Mouse (Mus musculus) midbrain, postnatal 0 days (tissue): ENCODE measurements around the gene Cisd2. TPM values are rescaled to one million over a fixed set of nuclear protein-coding genes. Genes with fewer than 3 reads are reported as not detected.

Experiments
- ATAC-seq: fragments of 200-750 bp; cut with Nextera tagmentation; 2 replicates; pipeline ENCODE4 v1.8.0; 2017; ENCODE audit warnings: moderate number of reproducible peaks, mild to moderate bottlenecking, moderate TSS enrichment, moderate library complexity; ENCODE audit not compliant: low FRiP score
- DNase-seq: peaks from one replicate; pipeline ENCODE4 v3.0.0-alpha.2; 2015; ENCODE audit warnings: low spot score
- H3K27ac ChIP-seq: fragments of 300-500 bp; sonication (generic); 2 replicates; pipeline ENCODE4 v1.5.1; 2014; ENCODE audit warnings: low read depth, mild to moderate bottlenecking, low read length, mixed read lengths
- H3K27me3 ChIP-seq: fragments of 300-500 bp; sonication (generic); 2 replicates; pipeline ENCODE4 v1.6.1; 2014; ENCODE audit warnings: low read length, control low read depth, mixed read lengths; ENCODE audit not compliant: insufficient read depth
- H3K36me3 ChIP-seq: fragments of 300-500 bp; sonication (generic); 2 replicates; pipeline ENCODE4 v1.6.1; 2014; ENCODE audit warnings: low read length, control low read depth, mixed read lengths; ENCODE audit not compliant: insufficient read depth
- H3K4me1 ChIP-seq: fragments of 300-500 bp; sonication (generic); 2 replicates; pipeline ENCODE4 v1.6.1; 2014; ENCODE audit warnings: mild to moderate bottlenecking, control low read depth, antibody characterized with exemption, low read length, mixed read lengths; ENCODE audit not compliant: insufficient read depth
- H3K4me2 ChIP-seq: fragments of 300-500 bp; sonication (generic); 2 replicates; pipeline ENCODE4 v1.6.1; 2014; ENCODE audit warnings: low read depth, mild to moderate bottlenecking, low read length, mixed read lengths; ENCODE audit not compliant: poor library complexity, severe bottlenecking
- H3K4me3 ChIP-seq: fragments of 300-500 bp; sonication (generic); 2 replicates; pipeline ENCODE4 v1.5.1; 2014; ENCODE audit warnings: low read depth, mild to moderate bottlenecking, low read length, moderate library complexity
- H3K9ac ChIP-seq: fragments of 300-500 bp; sonication (generic); replicated peaks from 2 replicates; pipeline ENCODE4 v1.6.1; 2014; ENCODE audit warnings: mild to moderate bottlenecking, low read length, moderate library complexity, mixed read lengths; ENCODE audit not compliant: poor library complexity, severe bottlenecking
- H3K9me3 ChIP-seq: fragments of 300-500 bp; sonication (generic); 2 replicates; pipeline ENCODE4 v1.6.1; 2016; ENCODE audit warnings: low read length, control low read depth
- CTCF ChIP-seq: IDR thresholded peaks from 2 replicates; pipeline ENCODE4 v1.5.1; 2016; ENCODE audit warnings: antibody characterized with exemption, mild to moderate bottlenecking
- WGBS: fragments of 180-500 bp; shearing (Covaris S2); extraction: QIAGEN DNeasy Blood & Tissue Kit; methylation state at CpG from one replicate; pipeline ENCODE4 v1.1.7; 2014; 5-methylcytosine and 5-hydroxymethylcytosine counted together
- polyA plus RNA-seq: library from polyadenylated mRNA; unstranded; fragments of >200 nt; fragmentation: Nextera tagmentation; extraction: Ambion mirVana; gene quantifications from 2 replicates; pipeline ENCODE4 v1.2.1, GENCODE M21; 2015
- total RNA-seq: library from RNA; depleted of rRNA; stranded (reverse); fragments of >200 nt; gene quantifications from 2 replicates; pipeline ENCODE4 v1.2.3, GENCODE M21; 2014

The Cisd2 gene
- total and polyA plus RNA-seq, 2 experiments from 2014 or later = 26.8 to 43.7 TPM

DNA sequence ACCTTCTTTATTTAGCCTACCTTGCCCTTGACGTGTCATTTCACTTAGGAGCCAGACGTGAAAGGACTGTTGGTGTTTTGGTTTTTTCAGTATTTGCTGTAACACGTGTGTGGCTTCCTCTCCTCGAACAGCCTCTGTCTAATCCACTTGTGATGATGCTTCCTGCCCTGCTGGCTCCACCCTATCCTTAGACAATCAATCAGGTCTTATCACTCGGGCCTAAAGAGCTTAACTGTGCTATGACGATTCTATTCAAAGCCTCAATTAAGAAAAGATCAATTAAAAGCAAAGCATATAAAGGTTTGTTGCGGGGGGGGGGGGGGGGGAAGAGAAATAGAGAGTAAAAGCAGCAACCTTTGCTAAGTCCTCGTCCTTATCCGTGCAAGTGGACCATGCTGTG, 16.4 kb downstream of the Cisd2 start:
- no peak overlapping the region for H3K27ac ChIP-seq
- WGBS = 83% methylated on average over 9 of the region's 9 CpGs
- TF ChIP-seq CTCF = no peak
- H3K4me1 ChIP-seq = no peaks in the 10 kb centered on the region
- H3K9ac ChIP-seq = no peak overlapping the region
- H3K4me3 ChIP-seq = no peak overlapping the region
- H3K36me3 ChIP-seq = peaks cover 9% of the 10 kb centered on the region; the same call in 1 of the 2 replicates
- H3K9me3 ChIP-seq = no peaks in the 10 kb centered on the region
- DNase-seq = no peak
- no peak for ATAC-seq
- H3K4me2 ChIP-seq = no peak overlapping the region
- no peaks in the 10 kb centered on the region for H3K27me3 ChIP-seq

DNA sequence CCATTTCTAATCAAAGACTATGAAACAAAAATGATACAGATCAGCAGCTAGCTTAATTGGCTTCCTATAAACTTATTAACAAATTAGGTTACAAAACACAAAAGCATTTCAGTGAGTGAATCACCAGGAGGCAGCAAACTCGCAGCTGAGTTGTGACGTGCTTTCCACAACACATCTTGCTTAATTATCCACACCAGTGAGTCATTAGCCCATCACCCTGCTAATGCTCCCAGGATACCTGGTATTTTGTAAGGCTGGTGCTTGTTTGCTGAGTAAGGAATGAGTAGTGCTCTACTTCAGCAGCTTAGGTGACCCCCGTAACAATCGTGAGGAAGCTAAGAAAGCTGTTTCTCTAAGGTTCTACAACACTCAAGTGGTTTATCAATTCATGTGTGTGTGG, 19.1 kb downstream of the Cisd2 start:
- no peak overlapping the region for H3K4me2 ChIP-seq
- DNase-seq = peak; percentile 11
- 72% methylated on average over 4 of the region's 4 CpGs for WGBS

DNA sequence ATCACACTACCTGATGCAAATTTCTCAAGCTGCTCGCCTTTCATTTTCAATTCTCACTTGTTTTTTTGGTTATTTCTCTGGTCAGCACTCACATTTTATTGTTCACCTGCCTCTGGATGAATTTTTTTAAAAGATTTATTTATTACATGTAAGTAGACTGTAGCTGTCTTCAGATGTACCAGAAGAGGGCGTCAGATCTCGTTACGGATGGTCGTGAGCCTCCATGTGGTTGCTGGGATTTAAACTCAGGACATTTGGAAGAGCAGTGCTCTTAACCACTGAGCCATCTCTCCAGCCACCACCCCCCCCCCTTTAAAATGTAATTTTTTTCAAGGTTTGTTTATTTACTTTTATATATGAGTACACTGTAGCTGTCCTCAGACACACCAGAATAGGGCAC, 19.9 kb downstream of the Cisd2 start:
- Histone ChIP-seq H3K4me3 (no peak overlapping the region), H3K4me2 (no peak overlapping the region), H3K9ac (no peak overlapping the region), H3K27ac (no peak overlapping the region), H3K36me3 (peaks cover 7% of the 10 kb centered on the region; the same call in 1 of the 2 replicates), H3K9me3 (no peaks in the 10 kb centered on the region), H3K27me3 (no peaks in the 10 kb centered on the region), H3K4me1 (no peaks in the 10 kb centered on the region)
- TF ChIP-seq CTCF = peak; percentile 48
- DNase-seq = no peak
- WGBS = 77% methylated on average over 5 of the region's 5 CpGs
- ATAC-seq = no peak

More for the DNA sequence above, 19.1 kb downstream of the Cisd2 start:
- Histone ChIP-seq H3K27ac (no peak overlapping the region), H3K9me3 (no peaks in the 10 kb centered on the region), H3K4me1 (no peaks in the 10 kb centered on the region), H3K4me3 (no peak overlapping the region), H3K36me3 (peaks cover 9% of the 10 kb centered on the region; the same call in 1 of the 2 replicates), H3K27me3 (no peaks in the 10 kb centered on the region), H3K9ac (no peak overlapping the region)
- TF ChIP-seq CTCF = no peak
- no peak for ATAC-seq

DNA sequence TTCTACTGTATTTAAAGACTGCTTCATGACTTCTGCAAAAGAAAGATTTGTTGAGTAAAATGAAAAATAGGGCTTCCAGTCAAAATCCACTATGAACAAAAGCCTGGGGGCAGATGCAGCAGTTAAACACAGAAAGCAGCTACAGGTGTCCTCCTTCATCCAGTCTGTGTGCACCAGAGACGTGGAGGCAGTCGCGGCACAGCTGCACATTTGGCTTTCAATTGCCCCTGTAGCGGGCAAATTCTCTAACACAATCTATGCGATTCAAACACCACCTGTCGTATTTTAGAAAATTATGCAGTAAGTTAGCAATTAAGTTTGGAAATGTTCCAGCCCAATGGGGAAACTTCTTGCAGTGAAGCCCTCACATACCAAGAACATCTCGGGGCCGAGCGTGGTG, 20.5 kb downstream of the Cisd2 start:
- no peak for TF ChIP-seq CTCF
- H3K27ac ChIP-seq = no peak overlapping the region
- peaks cover 7% of the 10 kb centered on the region; the same call in 1 of the 2 replicates for H3K36me3 ChIP-seq
- DNase-seq (no peak), ATAC-seq (no peak)
- H3K4me3 ChIP-seq = no peak overlapping the region
- 83% methylated on average over 9 of the region's 9 CpGs for WGBS
- H3K4me1 ChIP-seq = no peaks in the 10 kb centered on the region
- no peaks in the 10 kb centered on the region for H3K27me3 ChIP-seq
- no peak overlapping the region for H3K9ac ChIP-seq
- H3K9me3 ChIP-seq = no peaks in the 10 kb centered on the region
- no peak overlapping the region for H3K4me2 ChIP-seq

DNA sequence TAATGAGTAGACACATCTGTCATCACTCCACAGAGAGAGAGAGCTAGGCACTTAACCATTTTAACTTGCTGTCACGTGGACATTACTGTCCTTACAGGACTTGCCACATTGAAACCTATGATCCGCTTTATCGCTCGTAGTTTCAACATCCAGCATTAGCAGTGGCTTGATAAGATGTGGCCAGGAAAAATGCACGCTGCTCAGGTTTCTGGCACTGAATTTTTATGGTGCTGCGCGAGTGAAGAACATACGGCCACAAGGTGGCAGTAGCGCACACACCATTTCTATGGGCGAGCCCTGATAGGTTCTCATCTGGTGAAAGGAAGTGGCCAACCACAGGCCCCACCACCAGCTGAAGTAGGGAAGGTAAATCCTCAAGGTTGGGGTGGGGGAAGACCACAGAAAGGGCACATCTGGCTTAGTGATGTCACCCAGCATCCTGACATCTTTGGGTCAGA, 21.5 kb downstream of the Cisd2 start:
- peak; percentile 95 for TF ChIP-seq CTCF
- ATAC-seq (peak; percentile 84), DNase-seq (peak; percentile 91)
- 15% methylated on average over 10 of the region's 10 CpGs for WGBS
- Histone ChIP-seq H3K27me3 (no peaks in the 10 kb centered on the region), H3K4me2 (no peak overlapping the region), H3K9ac (no peak overlapping the region), H3K4me3 (no peak overlapping the region), H3K4me1 (no peaks in the 10 kb centered on the region), H3K27ac (no peak overlapping the region), H3K36me3 (peaks cover 5% of the 10 kb centered on the region; the same call in 1 of the 2 replicates), H3K9me3 (no peaks in the 10 kb centered on the region)

DNA sequence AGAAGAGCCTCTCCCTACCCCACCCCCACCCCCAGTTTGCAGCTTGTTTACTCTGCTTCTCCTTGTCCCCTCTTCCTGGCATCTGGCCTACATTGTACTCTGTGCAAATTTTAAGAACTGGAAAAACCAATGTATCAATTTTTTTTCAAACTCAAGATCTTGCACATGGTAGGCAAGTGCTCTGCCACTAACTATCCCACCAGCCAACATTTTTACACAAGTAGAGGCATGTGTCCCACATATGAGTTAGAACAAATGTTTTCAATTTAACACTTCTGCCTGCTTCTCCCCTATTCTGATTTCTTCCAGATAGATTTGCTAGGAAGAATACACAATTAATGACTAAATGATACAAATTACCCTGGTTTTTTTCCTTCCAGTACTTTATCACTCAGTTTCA, 26.6 kb downstream of the Cisd2 start:
- no peak for TF ChIP-seq CTCF
- Histone ChIP-seq H3K27ac (no peak overlapping the region), H3K9me3 (no peaks in the 10 kb centered on the region), H3K4me1 (no peaks in the 10 kb centered on the region), H3K9ac (no peak overlapping the region), H3K27me3 (no peaks in the 10 kb centered on the region), H3K36me3 (no peaks in the 10 kb centered on the region), H3K4me3 (no peak overlapping the region), H3K4me2 (no peak overlapping the region)
- no peak for ATAC-seq
- no peak for DNase-seq
